Mouse (Mus musculus): ENCODE results near the gene Plscr2. TPM values are rescaled to one million over a fixed set of nuclear protein-coding genes. Genes with fewer than 3 reads are reported as not detected.

The Plscr2 gene
- polyA plus RNA-seq, 1 experiment from 2014 or later, result 8.5 TPM

GRCm38 (mm10) chr9:92280048-92280447 is 4.6 kb downstream of the Plscr2 start:
- Histone ChIP-seq H3K27me3 (replicated peaks) (no peaks in the 10 kb centered on the region), H3K27ac (replicated peaks) (no peak overlapping the region), H3K4me2 (no peak overlapping the region), H3K4me1 (peaks cover 21% of the 10 kb centered on the region), H3K4me3 (no peak overlapping the region), H3K9ac (no peak overlapping the region), H3K9me3 (no peaks in the 10 kb centered on the region), H3K36me3 (no peaks in the 10 kb centered on the region)
- 40% methylated on average over 1 of the region's 1 CpGs for WGBS
- ATAC-seq (ENCODE audit: extremely low read depth, insufficient number of reproducible peaks, low FRiP score, low TSS enrichment), result no peak

GRCm38 (mm10) chr9:92282563-92283171 is 7.3 kb downstream of the Plscr2 start:
- no peaks in the 10 kb centered on the region for H3K27me3 ChIP-seq (replicated peaks)
- no peaks in the 10 kb centered on the region for H3K9me3 ChIP-seq
- H3K27ac ChIP-seq (replicated peaks), result no peak overlapping the region
- no peak overlapping the region for H3K4me3 ChIP-seq
- WGBS, result 57% methylated on average over 7 of the region's 7 CpGs
- no peaks in the 10 kb centered on the region for H3K4me1 ChIP-seq
- no peak overlapping the region for H3K9ac ChIP-seq
- ATAC-seq (ENCODE audit: extremely low read depth, insufficient number of reproducible peaks, low FRiP score, low TSS enrichment), result no peak
- no peak overlapping the region for H3K4me2 ChIP-seq
- H3K36me3 ChIP-seq, result no peaks in the 10 kb centered on the region

GRCm38 (mm10) chr9:92289675-92290074 is 14.3 kb downstream of the Plscr2 start:
- H3K27ac ChIP-seq (replicated peaks), result no peak overlapping the region
- H3K4me2 ChIP-seq, result no peak overlapping the region
- H3K4me3 ChIP-seq, result no peak overlapping the region
- 52% methylated on average over 3 of the region's 3 CpGs for WGBS
- H3K27me3 ChIP-seq (replicated peaks), result no peaks in the 10 kb centered on the region
- no peak for ATAC-seq (ENCODE audit: extremely low read depth, insufficient number of reproducible peaks, low FRiP score, low TSS enrichment)
- H3K36me3 ChIP-seq, result peaks cover 9% of the 10 kb centered on the region
- H3K9me3 ChIP-seq, result no peaks in the 10 kb centered on the region
- H3K9ac ChIP-seq, result no peak overlapping the region
- H3K4me1 ChIP-seq, result no peaks in the 10 kb centered on the region

GRCm38 (mm10) chr9:92292169-92292568 is 16.8 kb downstream of the Plscr2 start:
- Histone ChIP-seq H3K9me3 (no peaks in the 10 kb centered on the region), H3K4me3 (no peak overlapping the region), H3K27ac (replicated peaks) (no peak overlapping the region), H3K4me2 (no peak overlapping the region), H3K27me3 (replicated peaks) (no peaks in the 10 kb centered on the region), H3K36me3 (peaks cover 9% of the 10 kb centered on the region), H3K4me1 (no peaks in the 10 kb centered on the region), H3K9ac (no peak overlapping the region)
- ATAC-seq (ENCODE audit: extremely low read depth, insufficient number of reproducible peaks, low FRiP score, low TSS enrichment), result no peak
- WGBS, result 73% methylated on average over 2 of the region's 2 CpGs

- 59% methylated on average over 3 of the region's 3 CpGs for WGBS
- no peak for ATAC-seq (ENCODE audit: extremely low read depth, insufficient number of reproducible peaks, low FRiP score, low TSS enrichment)
Measured at GRCm38 (mm10) chr9:92292922-92293321, 17.5 kb downstream of the Plscr2 start.

GRCm38 (mm10) chr9:92293560-92294548 is 18.5 kb downstream of the Plscr2 start:
- no peak for ATAC-seq (ENCODE audit: extremely low read depth, insufficient number of reproducible peaks, low FRiP score, low TSS enrichment)
- H3K4me3 ChIP-seq, result no peak overlapping the region
- H3K36me3 ChIP-seq, result 0 out of 2 replicates have a peak, but pooled peaks cover 3% of the 10 kb centered on the region
- H3K4me2 ChIP-seq, result no peak overlapping the region
- H3K9me3 ChIP-seq, result no peaks in the 10 kb centered on the region
- no peak overlapping the region for H3K9ac ChIP-seq
- H3K27ac ChIP-seq (replicated peaks), result no peak overlapping the region
- H3K4me1 ChIP-seq, result peaks cover 7% of the 10 kb centered on the region
- H3K27me3 ChIP-seq (replicated peaks), result no peaks in the 10 kb centered on the region
- 71% methylated on average over 2 of the region's 2 CpGs for WGBS

More at GRCm38 (mm10) chr9:92292922-92293321, 17.5 kb downstream of the Plscr2 start:
- Histone ChIP-seq H3K27me3 (replicated peaks) (no peaks in the 10 kb centered on the region), H3K9me3 (no peaks in the 10 kb centered on the region), H3K9ac (no peak overlapping the region), H3K27ac (replicated peaks) (no peak overlapping the region), H3K4me2 (no peak overlapping the region), H3K4me3 (no peak overlapping the region), H3K4me1 (no peaks in the 10 kb centered on the region; the same call in 1 of the 2 replicates), H3K36me3 (peaks cover 9% of the 10 kb centered on the region)

- H3K27ac ChIP-seq (replicated peaks), result 0 out of 2 replicates have a peak overlapping the region, but pooled peaks have one; percentile 20
- peaks cover 7% of the 10 kb centered on the region for H3K4me1 ChIP-seq
- H3K36me3 ChIP-seq, result no peaks in the 10 kb centered on the region
- 48% methylated on average over 1 of the region's 1 CpGs for WGBS
- H3K9ac ChIP-seq, result no peak overlapping the region
- no peak overlapping the region for H3K4me3 ChIP-seq
- H3K4me2 ChIP-seq, result no peak overlapping the region
- no peaks in the 10 kb centered on the region for H3K9me3 ChIP-seq
- no peaks in the 10 kb centered on the region for H3K27me3 ChIP-seq (replicated peaks)
- ATAC-seq (ENCODE audit: extremely low read depth, insufficient number of reproducible peaks, low FRiP score, low TSS enrichment), result no peak
Measured at GRCm38 (mm10) chr9:92298288-92298687, 22.9 kb downstream of the Plscr2 start.

- H3K4me3 ChIP-seq, result no peak overlapping the region
- H3K36me3 ChIP-seq, result no peaks in the 10 kb centered on the region
- H3K27me3 ChIP-seq (replicated peaks), result no peaks in the 10 kb centered on the region
- no peak for ATAC-seq (ENCODE audit: extremely low read depth, insufficient number of reproducible peaks, low FRiP score, low TSS enrichment)
- no peak overlapping the region for H3K9ac ChIP-seq
- WGBS, result 49% methylated on average over 3 of the region's 3 CpGs
- H3K9me3 ChIP-seq, result no peaks in the 10 kb centered on the region
- peaks cover 7% of the 10 kb centered on the region for H3K4me1 ChIP-seq
- H3K4me2 ChIP-seq, result no peak overlapping the region
- H3K27ac ChIP-seq (replicated peaks), result no peak overlapping the region
Measured at GRCm38 (mm10) chr9:92301213-92301612, 25.8 kb downstream of the Plscr2 start.

GRCm38 (mm10) chr9:92305075-92305474 is 29.7 kb downstream of the Plscr2 start:
- Histone ChIP-seq H3K27ac (replicated peaks) (no peak overlapping the region), H3K27me3 (replicated peaks) (no peaks in the 10 kb centered on the region), H3K36me3 (no peaks in the 10 kb centered on the region), H3K9ac (no peak overlapping the region), H3K9me3 (no peaks in the 10 kb centered on the region), H3K4me1 (no peaks in the 10 kb centered on the region), H3K4me2 (no peak overlapping the region), H3K4me3 (no peak overlapping the region)
- WGBS, result 76% methylated on average over 8 of the region's 8 CpGs
- ATAC-seq (ENCODE audit: extremely low read depth, insufficient number of reproducible peaks, low FRiP score, low TSS enrichment), result no peak

GRCm38 (mm10) chr9:92305620-92306220 is 30.3 kb downstream of the Plscr2 start:
- Histone ChIP-seq H3K36me3 (no peaks in the 10 kb centered on the region), H3K4me1 (no peaks in the 10 kb centered on the region), H3K27ac (replicated peaks) (no peak overlapping the region), H3K27me3 (replicated peaks) (no peaks in the 10 kb centered on the region), H3K9me3 (no peaks in the 10 kb centered on the region), H3K4me3 (no peak overlapping the region), H3K9ac (no peak overlapping the region), H3K4me2 (no peak overlapping the region)
- WGBS, result 79% methylated on average over 8 of the region's 8 CpGs
- ATAC-seq (ENCODE audit: extremely low read depth, insufficient number of reproducible peaks, low FRiP score, low TSS enrichment), result no peak

GRCm38 (mm10) chr9:92309077-92309476 is 33.7 kb downstream of the Plscr2 start, which contains the start of gene 1700057G04Rik:
Gene 1700057G04Rik (plus strand): TSS chr9:92309377.
- H3K4me1 ChIP-seq, result no peaks in the 10 kb centered on the region
- no peak within 1 kb of the TSS for H3K27ac ChIP-seq (replicated peaks)
- H3K36me3 ChIP-seq, result no peaks in the 10 kb centered on the region
- H3K9ac ChIP-seq, result no peak within 1 kb of the TSS
- no peak within 1 kb of the TSS for H3K4me3 ChIP-seq
- H3K27me3 ChIP-seq (replicated peaks), result no peaks in the 10 kb centered on the region
- H3K9me3 ChIP-seq, result 0 out of 2 replicates have a peak, but pooled peaks cover 3% of the 10 kb centered on the region
- no peak within 1 kb of the TSS for H3K4me2 ChIP-seq
- 64% methylated on average over 1 of the region's 1 CpGs for WGBS
- no peak for ATAC-seq (ENCODE audit: extremely low read depth, insufficient number of reproducible peaks, low FRiP score, low TSS enrichment)

Measured in heart, embryonic 13.5 days (tissue).